In the genomic region with DNA sequence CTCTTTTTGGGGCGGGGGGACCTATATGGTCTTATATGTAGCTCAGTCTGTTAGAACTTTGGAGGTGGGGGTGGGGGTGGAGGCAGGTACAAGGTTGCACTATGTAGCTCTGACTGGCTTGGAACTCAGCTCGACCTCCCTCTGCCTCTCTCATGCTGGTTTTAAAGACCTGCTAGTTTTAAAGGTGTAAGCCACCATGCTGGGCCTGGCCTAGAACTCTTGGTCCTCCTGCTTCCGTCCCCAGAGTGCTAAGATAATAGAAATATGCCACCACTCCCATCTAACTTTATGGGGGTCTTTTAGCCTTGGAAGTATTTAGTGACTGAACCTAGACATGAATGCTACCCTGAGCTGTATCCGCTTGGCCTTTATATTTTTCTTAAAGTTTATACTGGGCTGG, we compare ENCODE assay signal across 16 mouse cellular contexts.
DNase-seq lines count a peak whose midpoint lies in the region; ATAC-seq and TF ChIP-seq lines count a peak whose summit lies in the region.
"Had no signal": no experiment of that assay in that cellular context is flagged by ENCODE, and none has a peak within 500 bp of the region (broad histone marks: within the 10 kb centered on the region; RNA-seq: fewer than 3 reads in every experiment).

No protein-coding gene starts in this region.

- no peaks in the 10 kb centered on the region for H3K27me3 ChIP-seq in heart, embryonic 11.5 days (ENCODE audit: control insufficient read depth, insufficient read depth, low read length)
- no peaks in the 10 kb centered on the region for H3K27me3 ChIP-seq in spleen, adult 2 months (ENCODE audit: control insufficient read depth, insufficient read depth, low read length)
- no peaks in the 10 kb centered on the region for H3K27me3 ChIP-seq in liver, embryonic 13.5 days
- no peaks in the 10 kb centered on the region for H3K27me3 ChIP-seq in cerebellum, adult 2 months (ENCODE audit: control insufficient read depth, insufficient read depth, low read length)
- no peaks in the 10 kb centered on the region for H3K27me3 ChIP-seq in kidney, embryonic 15.5 days
- H3K27me3 ChIP-seq in thymus, adult 2 months (ENCODE audit: control insufficient read depth, insufficient read depth, low read length) = no peaks in the 10 kb centered on the region
- H3K27me3 ChIP-seq: limb, embryonic 13.5 days had no signal

- no peaks in the 10 kb centered on the region for H3K4me1 ChIP-seq in heart, embryonic 11.5 days (ENCODE audit: control insufficient read depth, insufficient read depth, low read length)
- H3K4me1 ChIP-seq in spleen, adult 2 months (ENCODE audit: control insufficient read depth, insufficient read depth, insufficient read length) = no peaks in the 10 kb centered on the region
- peaks cover 49% of the 10 kb centered on the region for H3K4me1 ChIP-seq in liver, embryonic 13.5 days (replicated peaks)
- H3K4me1 ChIP-seq in cerebellum, adult 2 months (ENCODE audit: control insufficient read depth, insufficient read depth, low read length) = no peaks in the 10 kb centered on the region
- H3K4me1 ChIP-seq in kidney, embryonic 15.5 days = 0 out of 2 replicates have a peak, but pooled peaks cover 4% of the 10 kb centered on the region
- H3K4me1 ChIP-seq in thymus, adult 2 months (replicated peaks; ENCODE audit: control insufficient read depth, insufficient read depth, low read length) = peaks cover 2% of the 10 kb centered on the region; the same call in 1 of the 2 replicates

- H3K36me3 ChIP-seq in heart, embryonic 11.5 days (ENCODE audit: control insufficient read depth, insufficient read depth, low read length) = no peaks in the 10 kb centered on the region
- H3K36me3 ChIP-seq in spleen, adult 2 months (ENCODE audit: control insufficient read depth, insufficient read depth, low read length) = no peaks in the 10 kb centered on the region
- peaks cover 19% of the 10 kb centered on the region for H3K36me3 ChIP-seq in liver, embryonic 13.5 days
- H3K36me3 ChIP-seq in kidney, embryonic 15.5 days = no peaks in the 10 kb centered on the region
- H3K36me3 ChIP-seq in thymus, adult 2 months (ENCODE audit: control insufficient read depth, insufficient read depth, low read length) = no peaks in the 10 kb centered on the region
- H3K36me3 ChIP-seq: limb, embryonic 13.5 days had no signal

- no peak for ATAC-seq in heart, embryonic 11.5 days (replicated peaks; ENCODE audit: insufficient number of reproducible peaks, low FRiP score, low TSS enrichment)
- no peak for ATAC-seq in liver, embryonic 13.5 days (ENCODE audit: low read depth)
- no peak for ATAC-seq in kidney, embryonic 15.5 days (replicated peaks; ENCODE audit: low FRiP score)

- no peak for TF ChIP-seq POLR2A in spleen, adult 2 months (IDR thresholded peaks at IDR 0.05; ENCODE audit: low read depth, low read length)
- TF ChIP-seq POLR2A in cerebellum, adult 2 months (IDR thresholded peaks at IDR 0.05; ENCODE audit: borderline replicate concordance, insufficient read depth, low read length) = no peak
- TF ChIP-seq POLR2A in thymus, adult 2 months (IDR thresholded peaks at IDR 0.05; ENCODE audit: control insufficient read depth, extremely low read depth, insufficient read depth, low read length, poor library complexity) = no peak

- DNase-seq in heart, postnatal 14 days = no peak
- DNase-seq in spleen, adult 2 months (ENCODE audit: low read depth in 1 of 2, low spot score in 2 of 2) = no peak
- DNase-seq in spleen, adult 18-20 months = no peak
- DNase-seq in liver, embryonic 13.5 days = no peak
- DNase-seq in cerebellum, adult 2 months = no peak
- DNase-seq in thymus, adult 2 months = no peak
- DNase-seq: adrenal gland, postnatal 36 days; cerebellum, postnatal 36 days; heart, adult 2 months; heart, postnatal 4 days; kidney, adult 9 months; lung, postnatal 10 days had no signal

- H3K9ac ChIP-seq in heart, embryonic 11.5 days (ENCODE audit: low read depth, low read length) = no peak overlapping the region
- H3K9ac ChIP-seq in liver, embryonic 13.5 days = peak overlapping the region; percentile 72
- no peak overlapping the region for H3K9ac ChIP-seq in kidney, embryonic 15.5 days
- H3K9ac ChIP-seq: limb, embryonic 13.5 days had no signal

- intact Hi-C loops in heart, postnatal 14 days (cut with DNase I) = no loop called here

- peak overlapping the region; percentile 29 for H3K4me2 ChIP-seq in heart, embryonic 11.5 days
- peak overlapping the region; percentile 69 for H3K4me2 ChIP-seq in liver, embryonic 13.5 days
- H3K4me2 ChIP-seq in kidney, embryonic 15.5 days = no peak overlapping the region
- H3K4me2 ChIP-seq: limb, embryonic 13.5 days had no signal

- H3K27ac ChIP-seq in heart, embryonic 11.5 days (ENCODE audit: low read depth, low read length) = no peak overlapping the region
- H3K27ac ChIP-seq in spleen, adult 2 months (ENCODE audit: insufficient read depth, low read length) = no peak overlapping the region
- peak overlapping the region; percentile 77 for H3K27ac ChIP-seq in liver, embryonic 13.5 days
- H3K27ac ChIP-seq in cerebellum, adult 2 months (ENCODE audit: insufficient read depth, low read length) = no peak overlapping the region
- H3K27ac ChIP-seq in kidney, embryonic 15.5 days = no peak overlapping the region
- no peak overlapping the region for H3K27ac ChIP-seq in thymus, adult 2 months (ENCODE audit: control insufficient read depth, insufficient read depth, low read length)
- H3K27ac ChIP-seq: heart, adult 2 months; limb, embryonic 13.5 days had no signal

- no peaks in the 10 kb centered on the region for H3K9me3 ChIP-seq in heart, embryonic 11.5 days (replicated peaks; ENCODE audit: control insufficient read depth, low read length)
- H3K9me3 ChIP-seq in liver, embryonic 13.5 days (replicated peaks) = no peaks in the 10 kb centered on the region
- no peaks in the 10 kb centered on the region for H3K9me3 ChIP-seq in kidney, embryonic 15.5 days (replicated peaks)
- H3K9me3 ChIP-seq: G1E; limb, embryonic 13.5 days had no signal

- no peak for TF ChIP-seq CTCF in spleen, adult 2 months (IDR thresholded peaks at IDR 0.05; ENCODE audit: extremely low read depth, insufficient read depth, insufficient read length, insufficient replicate concordance)
- no peak for TF ChIP-seq CTCF in cerebellum, adult 2 months (IDR thresholded peaks at IDR 0.05; ENCODE audit: borderline replicate concordance, insufficient read depth, low read depth, low read length)
- no peak for TF ChIP-seq CTCF in thymus, adult 2 months (IDR thresholded peaks at IDR 0.05; ENCODE audit: borderline replicate concordance, control insufficient read depth, extremely low read depth, insufficient read depth, low read length, poor library complexity)

- WGBS in heart, embryonic 11.5 days (ENCODE audit: insufficient replicate concordance) = 72% methylated on average over 4 of the region's 4 CpGs
- WGBS in spleen, adult 2 months = 87% methylated on average over 4 of the region's 4 CpGs
- WGBS in liver, embryonic 13.5 days (ENCODE audit: insufficient replicate concordance) = 62% methylated on average over 4 of the region's 4 CpGs
- WGBS in cerebellum, adult 2 months = 68% methylated on average over 4 of the region's 4 CpGs
- WGBS in kidney, embryonic 15.5 days = 77% methylated on average over 4 of the region's 4 CpGs
- 96% methylated on average over 4 of the region's 4 CpGs for WGBS in thymus, adult 2 months

- H3K4me3 ChIP-seq in heart, embryonic 11.5 days (ENCODE audit: low read depth, low read length) = no peak overlapping the region
- H3K4me3 ChIP-seq in spleen, adult 2 months (ENCODE audit: extremely low read depth, insufficient read depth, insufficient read length) = peak overlapping the region; percentile 8; the same call in 1 of the 2 replicates
- peak overlapping the region; percentile 67 for H3K4me3 ChIP-seq in liver, embryonic 13.5 days (replicated peaks)
- H3K4me3 ChIP-seq in cerebellum, adult 2 months (replicated peaks; ENCODE audit: insufficient read depth, low read depth, low read length) = no peak overlapping the region
- H3K4me3 ChIP-seq in kidney, embryonic 15.5 days (replicated peaks) = no peak overlapping the region
- no peak overlapping the region for H3K4me3 ChIP-seq in thymus, adult 2 months (ENCODE audit: control insufficient read depth, insufficient read depth, low read length)
- H3K4me3 ChIP-seq: heart, adult 2 months; limb, embryonic 13.5 days had no signal

Comparison
In these comparisons a context has a peak if more than half of its experiments do, and no peak if none do; other contexts are left out.
1. H3K4me3 ChIP-seq: peak in spleen, adult 2 months (single experiment) and liver, embryonic 13.5 days (single experiment); none in heart, embryonic 11.5 days (single experiment), cerebellum, adult 2 months (single experiment), kidney, embryonic 15.5 days (single experiment) and thymus, adult 2 months (single experiment).